Mouse (Mus musculus): ENCODE data around the gene Wrnip1. TPM values are rescaled to one million over a fixed set of nuclear protein-coding genes. Genes with fewer than 3 reads are reported as not detected.
A peak's percentile ranks its signal among the peaks of the same experiment; 100 is the strongest.

Wrnip1 gene
- polyA plus RNA-seq (2014; fragmentation: Nextera tagmentation; extraction: Ambion mirVana): 13.3 and 14.5 TPM in 2 replicates

DNA sequence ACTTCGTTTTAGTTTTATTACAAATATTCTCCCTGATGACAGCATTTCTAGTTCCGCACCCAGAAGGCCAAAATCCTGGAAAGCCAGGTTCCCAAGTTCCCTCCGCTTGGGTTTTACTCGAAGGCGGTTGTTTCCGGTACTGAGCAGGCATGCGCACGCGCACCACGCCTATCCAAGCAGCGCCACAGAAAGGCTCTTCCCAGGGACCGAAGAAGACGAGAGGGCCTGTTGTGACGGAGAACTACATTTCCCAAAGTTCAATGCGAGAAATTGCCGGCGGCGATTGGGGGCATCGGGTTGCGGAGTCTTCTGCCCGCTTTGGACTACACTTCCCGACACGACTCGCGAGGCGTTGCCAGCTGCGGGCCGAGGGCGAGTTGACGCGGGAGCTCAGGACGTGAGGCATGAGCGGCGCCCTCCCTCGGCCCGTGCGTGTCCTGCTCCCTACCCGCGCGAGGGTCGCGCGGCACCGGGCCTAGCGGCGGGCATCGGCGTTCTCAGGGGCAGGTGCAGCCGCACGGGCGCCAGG, at the start of gene Wrnip1:
TSS of gene Wrnip1 (plus strand) at position 346 of the 529 bp plus-strand sequence.
- no peaks in the 10 kb centered on the region for H3K36me3 ChIP-seq (replicated peaks; ENCODE audit: control insufficient read depth, insufficient read depth, low read depth, low read length)
- no peaks in the 10 kb centered on the region for H3K27me3 ChIP-seq (ENCODE audit: control insufficient read depth, insufficient read depth, low read length)
- H3K4me2 ChIP-seq (ENCODE audit: low read depth, low read length): peak within 1 kb of the TSS; percentile 89
- under 1% methylated on average over 51 of the region's 51 CpGs for WGBS
- H3K9ac ChIP-seq (replicated peaks; ENCODE audit: low read length): peak within 1 kb of the TSS; percentile 81
- H3K4me3 ChIP-seq (ENCODE audit: low read depth, low read length): peak within 1 kb of the TSS; percentile 77
- H3K27ac ChIP-seq (replicated peaks; ENCODE audit: low read depth, low read length): no peak within 1 kb of the TSS
- H3K9me3 ChIP-seq (replicated peaks; ENCODE audit: control insufficient read depth, low read length): no peaks in the 10 kb centered on the region
- ATAC-seq (replicated peaks; ENCODE audit: insufficient number of reproducible peaks, low FRiP score, low TSS enrichment, low read depth): peak; percentile 98
- DNase-seq (ENCODE audit: low spot score): peak; percentile 100
- H3K4me1 ChIP-seq (ENCODE audit: control insufficient read depth, insufficient read depth, low read length): no peaks in the 10 kb centered on the region

DNA sequence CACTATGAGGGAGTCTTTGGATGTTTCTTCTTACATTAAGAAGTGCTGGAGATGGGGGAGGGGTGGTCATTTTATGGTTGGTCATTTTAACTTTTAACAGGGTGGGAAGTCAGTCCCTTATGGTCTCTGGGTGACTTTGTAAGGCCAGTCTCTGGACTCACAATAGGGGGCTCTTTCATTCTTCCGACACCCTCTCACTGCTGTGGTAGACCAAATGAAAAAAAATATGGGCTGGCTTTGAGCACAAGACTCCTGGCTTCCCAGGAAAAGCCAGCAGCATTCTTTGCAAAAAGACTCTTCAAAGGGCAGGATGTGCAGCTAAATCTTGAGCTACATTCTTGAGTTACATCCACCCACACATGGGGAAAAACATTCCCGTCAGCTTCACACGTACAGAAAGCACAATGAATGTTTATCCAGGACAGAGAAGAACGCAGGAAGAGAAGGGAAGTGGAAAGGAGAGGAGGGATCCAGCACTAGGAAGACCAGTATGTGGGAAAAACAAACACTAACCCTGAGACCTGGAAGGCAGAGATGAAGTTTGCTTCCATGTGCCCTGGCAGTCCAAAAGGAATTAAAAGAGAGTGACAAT, 49.7 kb upstream of the Wrnip1 start:
- ATAC-seq (replicated peaks; ENCODE audit: insufficient number of reproducible peaks, low FRiP score, low TSS enrichment, low read depth): no peak

DNA sequence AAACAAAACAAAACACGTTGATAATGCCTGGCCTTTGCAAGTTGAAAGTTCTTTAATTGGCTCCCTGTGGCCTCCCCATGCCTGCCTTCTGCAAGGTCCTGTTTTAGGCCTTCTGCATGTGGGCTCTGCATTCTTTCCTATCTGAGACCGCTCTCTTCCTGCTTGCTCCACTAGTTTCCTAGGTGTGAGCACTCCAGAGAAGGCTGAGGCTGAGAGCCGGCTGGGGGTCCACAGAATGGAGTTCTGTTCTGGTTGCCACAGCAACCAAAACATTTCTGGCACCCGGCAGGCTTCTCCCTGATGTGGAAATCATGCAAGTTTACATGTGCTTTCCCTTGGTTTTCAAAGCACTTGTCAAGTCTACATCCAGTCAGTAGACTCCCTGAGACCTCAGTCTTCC, 42.8 kb upstream of the Wrnip1 start:
- Histone ChIP-seq H3K36me3 (replicated peaks; ENCODE audit: control insufficient read depth, insufficient read depth, low read depth, low read length) (no peaks in the 10 kb centered on the region), H3K4me2 (ENCODE audit: low read depth, low read length) (no peak overlapping the region), H3K4me3 (ENCODE audit: low read depth, low read length) (no peak overlapping the region), H3K27me3 (ENCODE audit: control insufficient read depth, insufficient read depth, low read length) (no peaks in the 10 kb centered on the region), H3K9ac (replicated peaks; ENCODE audit: low read length) (no peak overlapping the region), H3K27ac (replicated peaks; ENCODE audit: low read depth, low read length) (no peak overlapping the region), H3K4me1 (ENCODE audit: control insufficient read depth, insufficient read depth, low read length) (no peaks in the 10 kb centered on the region), H3K9me3 (replicated peaks; ENCODE audit: control insufficient read depth, low read length) (no peaks in the 10 kb centered on the region)
- DNase-seq (ENCODE audit: low spot score) (no peak), ATAC-seq (replicated peaks; ENCODE audit: insufficient number of reproducible peaks, low FRiP score, low TSS enrichment, low read depth) (no peak)
- WGBS: 17% methylated on average over 4 of the region's 4 CpGs

More for the DNA sequence above, 49.7 kb upstream of the Wrnip1 start:
- H3K4me1 ChIP-seq (ENCODE audit: control insufficient read depth, insufficient read depth, low read length): no peaks in the 10 kb centered on the region
- H3K36me3 ChIP-seq (replicated peaks; ENCODE audit: control insufficient read depth, insufficient read depth, low read depth, low read length): no peaks in the 10 kb centered on the region
- no peaks in the 10 kb centered on the region for H3K9me3 ChIP-seq (replicated peaks; ENCODE audit: control insufficient read depth, low read length)
- H3K4me3 ChIP-seq (ENCODE audit: low read depth, low read length): no peak overlapping the region
- DNase-seq (ENCODE audit: low spot score): peak; percentile 9
- no peak overlapping the region for H3K27ac ChIP-seq (replicated peaks; ENCODE audit: low read depth, low read length)
- WGBS: 35% methylated on average over 4 of the region's 4 CpGs
- no peaks in the 10 kb centered on the region for H3K27me3 ChIP-seq (ENCODE audit: control insufficient read depth, insufficient read depth, low read length)
- H3K9ac ChIP-seq (replicated peaks; ENCODE audit: low read length): no peak overlapping the region
- no peak overlapping the region for H3K4me2 ChIP-seq (ENCODE audit: low read depth, low read length)

DNA sequence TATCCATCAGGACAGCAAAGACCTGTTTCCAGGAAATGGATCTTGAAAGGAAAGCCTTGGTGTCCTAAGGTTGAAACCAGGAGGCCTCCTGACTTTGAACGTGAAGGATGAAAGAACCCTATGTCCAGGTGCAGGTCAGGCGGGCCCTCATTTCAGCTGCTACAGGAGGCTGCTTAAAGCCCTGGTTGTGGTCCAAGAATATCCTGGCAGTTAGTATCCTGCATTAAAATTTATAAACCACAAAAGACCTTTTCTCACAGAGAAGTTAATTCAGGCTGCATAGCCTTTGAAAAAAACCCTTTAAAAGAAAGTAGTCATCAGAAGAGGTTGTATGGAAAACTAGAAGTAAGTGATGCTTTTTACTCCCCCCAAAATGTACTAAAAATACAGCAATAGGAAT, 41.0 kb upstream of the Wrnip1 start:
- ATAC-seq (replicated peaks; ENCODE audit: insufficient number of reproducible peaks, low FRiP score, low TSS enrichment, low read depth) (no peak), DNase-seq (ENCODE audit: low spot score) (no peak)
- H3K9ac ChIP-seq (replicated peaks; ENCODE audit: low read length): no peak overlapping the region
- no peaks in the 10 kb centered on the region for H3K4me1 ChIP-seq (ENCODE audit: control insufficient read depth, insufficient read depth, low read length)
- H3K27me3 ChIP-seq (ENCODE audit: control insufficient read depth, insufficient read depth, low read length): no peaks in the 10 kb centered on the region
- no peak overlapping the region for H3K4me2 ChIP-seq (ENCODE audit: low read depth, low read length)
- 87% methylated on average over 2 of the region's 2 CpGs for WGBS
- H3K36me3 ChIP-seq (replicated peaks; ENCODE audit: control insufficient read depth, insufficient read depth, low read depth, low read length): no peaks in the 10 kb centered on the region
- no peaks in the 10 kb centered on the region for H3K9me3 ChIP-seq (replicated peaks; ENCODE audit: control insufficient read depth, low read length)
- H3K27ac ChIP-seq (replicated peaks; ENCODE audit: low read depth, low read length): no peak overlapping the region
- no peak overlapping the region for H3K4me3 ChIP-seq (ENCODE audit: low read depth, low read length)

GRCm38 (mm10) chr13:32763141-32763540, 38.7 kb upstream of the Wrnip1 start:
- Histone ChIP-seq H3K27ac (replicated peaks; ENCODE audit: low read depth, low read length) (no peak overlapping the region), H3K4me3 (ENCODE audit: low read depth, low read length) (no peak overlapping the region), H3K4me2 (ENCODE audit: low read depth, low read length) (no peak overlapping the region), H3K9me3 (replicated peaks; ENCODE audit: control insufficient read depth, low read length) (no peaks in the 10 kb centered on the region), H3K4me1 (ENCODE audit: control insufficient read depth, insufficient read depth, low read length) (no peaks in the 10 kb centered on the region), H3K36me3 (replicated peaks; ENCODE audit: control insufficient read depth, insufficient read depth, low read depth, low read length) (no peaks in the 10 kb centered on the region), H3K9ac (replicated peaks; ENCODE audit: low read length) (no peak overlapping the region), H3K27me3 (ENCODE audit: control insufficient read depth, insufficient read depth, low read length) (no peaks in the 10 kb centered on the region)
- 85% methylated on average over 3 of the region's 3 CpGs for WGBS
- ATAC-seq (replicated peaks; ENCODE audit: insufficient number of reproducible peaks, low FRiP score, low TSS enrichment, low read depth): no peak
- DNase-seq (ENCODE audit: low spot score): no peak

DNA sequence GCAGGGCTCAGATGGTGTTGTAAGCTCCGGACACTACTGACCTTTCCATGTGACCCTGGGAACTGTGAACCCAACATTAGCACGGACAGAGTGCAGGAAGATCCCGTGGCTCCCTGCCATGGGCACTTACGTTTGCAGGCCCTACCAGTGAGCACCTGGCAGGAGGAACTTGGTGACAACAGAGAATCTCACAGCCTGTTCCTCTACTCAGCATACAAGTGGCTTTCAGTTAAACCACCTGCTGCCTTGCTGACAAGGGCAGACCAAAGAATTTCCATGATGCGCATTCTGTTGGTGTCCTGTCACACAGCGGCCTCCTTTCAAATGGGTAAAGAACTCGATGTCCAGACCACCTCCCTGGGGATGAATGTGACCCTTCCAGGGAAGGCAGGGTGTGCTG, 37.4 kb upstream of the Wrnip1 start:
- Histone ChIP-seq H3K4me3 (ENCODE audit: low read depth, low read length) (no peak overlapping the region), H3K9me3 (replicated peaks; ENCODE audit: control insufficient read depth, low read length) (no peaks in the 10 kb centered on the region), H3K9ac (replicated peaks; ENCODE audit: low read length) (no peak overlapping the region), H3K4me1 (ENCODE audit: control insufficient read depth, insufficient read depth, low read length) (no peaks in the 10 kb centered on the region), H3K4me2 (ENCODE audit: low read depth, low read length) (no peak overlapping the region), H3K27ac (replicated peaks; ENCODE audit: low read depth, low read length) (no peak overlapping the region), H3K27me3 (ENCODE audit: control insufficient read depth, insufficient read depth, low read length) (no peaks in the 10 kb centered on the region), H3K36me3 (replicated peaks; ENCODE audit: control insufficient read depth, insufficient read depth, low read depth, low read length) (no peaks in the 10 kb centered on the region)
- WGBS: 38% methylated on average over 7 of the region's 7 CpGs
- DNase-seq (ENCODE audit: low spot score): no peak
- ATAC-seq (replicated peaks; ENCODE audit: insufficient number of reproducible peaks, low FRiP score, low TSS enrichment, low read depth): no peak

- H3K9ac ChIP-seq (replicated peaks; ENCODE audit: low read length): no peak overlapping the region
- no peak overlapping the region for H3K4me3 ChIP-seq (ENCODE audit: low read depth, low read length)
- H3K9me3 ChIP-seq (replicated peaks; ENCODE audit: control insufficient read depth, low read length): no peaks in the 10 kb centered on the region
- H3K4me2 ChIP-seq (ENCODE audit: low read depth, low read length): no peak overlapping the region
- no peaks in the 10 kb centered on the region for H3K4me1 ChIP-seq (ENCODE audit: control insufficient read depth, insufficient read depth, low read length)
- no peaks in the 10 kb centered on the region for H3K36me3 ChIP-seq (replicated peaks; ENCODE audit: control insufficient read depth, insufficient read depth, low read depth, low read length)
- H3K27me3 ChIP-seq (ENCODE audit: control insufficient read depth, insufficient read depth, low read length): no peaks in the 10 kb centered on the region
- ATAC-seq (replicated peaks; ENCODE audit: insufficient number of reproducible peaks, low FRiP score, low TSS enrichment, low read depth) (no peak), DNase-seq (ENCODE audit: low spot score) (peak; percentile 72)
- H3K27ac ChIP-seq (replicated peaks; ENCODE audit: low read depth, low read length): no peak overlapping the region
- WGBS: 9% methylated on average over 4 of the region's 4 CpGs
These were observed 33.7 kb upstream of the Wrnip1 start for GRCm38 (mm10) chr13:32768104-32768503.

- Histone ChIP-seq H3K4me2 (ENCODE audit: low read depth, low read length) (no peak overlapping the region), H3K4me1 (ENCODE audit: control insufficient read depth, insufficient read depth, low read length) (no peaks in the 10 kb centered on the region), H3K9ac (replicated peaks; ENCODE audit: low read length) (no peak overlapping the region), H3K27me3 (ENCODE audit: control insufficient read depth, insufficient read depth, low read length) (no peaks in the 10 kb centered on the region), H3K36me3 (replicated peaks; ENCODE audit: control insufficient read depth, insufficient read depth, low read depth, low read length) (no peaks in the 10 kb centered on the region), H3K4me3 (ENCODE audit: low read depth, low read length) (no peak overlapping the region), H3K27ac (replicated peaks; ENCODE audit: low read depth, low read length) (no peak overlapping the region), H3K9me3 (replicated peaks; ENCODE audit: control insufficient read depth, low read length) (no peaks in the 10 kb centered on the region)
- ATAC-seq (replicated peaks; ENCODE audit: insufficient number of reproducible peaks, low FRiP score, low TSS enrichment, low read depth) (no peak), DNase-seq (ENCODE audit: low spot score) (no peak)
- 21% methylated on average over 3 of the region's 3 CpGs for whole genome bisulfite sequencing
These were observed 31.9 kb upstream of the Wrnip1 start for GRCm38 (mm10) chr13:32769960-32770359.
